Mouse (Mus musculus): ENCODE results near the gene Zfp811.

DNA sequence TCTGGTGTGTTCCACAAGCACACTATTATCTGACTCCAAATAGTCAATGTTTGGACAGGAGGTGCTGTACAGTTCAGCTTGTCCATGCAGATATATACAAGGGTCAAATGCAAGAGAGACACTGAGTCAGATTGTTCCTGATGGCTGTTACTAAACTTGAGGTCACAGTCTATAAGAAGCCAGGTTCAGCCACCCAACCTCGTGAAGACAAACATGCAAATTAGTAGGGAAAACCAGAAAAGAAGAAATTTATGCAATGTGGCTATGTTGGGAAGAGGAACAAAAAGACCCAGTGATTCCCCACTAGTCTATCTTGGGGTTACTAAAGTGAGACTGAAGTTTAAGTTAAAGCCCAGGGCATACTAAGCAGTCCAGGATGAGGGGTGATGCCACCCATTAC, 917 bp upstream of the Zfp811 start:
- TF ChIP-seq CTCF (conservative IDR thresholded peaks at IDR 0.05; ENCODE audit: low read length) (no peak), POU5F1 (IDR thresholded peaks at IDR 0.05; ENCODE audit: borderline replicate concordance, low read length) (no peak), NANOG (IDR thresholded peaks at IDR 0.05; ENCODE audit: borderline replicate concordance, low read length) (no peak)

Measured in E14TG2a.4 (cell line).